Mouse (Mus musculus) intestine, embryonic 15.5 days (tissue): ENCODE measurements at regions not wholly inside any gene's neighbourhood (a gene's known extent, or its start where the extent isn't known, plus 50 kb on each side); places are given as distances from the start of the nearest gene placed in this dataset.

ENCODE experiments used
- ATAC-seq: fragments of 200-750 bp; cut with Nextera tagmentation; 2 replicates; pipeline ENCODE4 v1.8.0; 2017; ENCODE audit warnings: moderate TSS enrichment, moderate library complexity
- H3K27ac ChIP-seq: fragments of 300-500 bp; sonication (generic); 2 replicates; pipeline ENCODE4 v1.5.1; 2015; ENCODE audit warnings: mild to moderate bottlenecking, inconsistent platforms
- H3K27me3 ChIP-seq: fragments of 300-500 bp; sonication (generic); replicated peaks from 2 replicates; pipeline ENCODE4 v1.6.1; 2015; ENCODE audit warnings: inconsistent platforms
- H3K36me3 ChIP-seq: fragments of 300-500 bp; sonication (generic); 2 replicates; pipeline ENCODE4 v1.6.1; 2015; ENCODE audit warnings: inconsistent platforms
- H3K4me1 ChIP-seq: fragments of 300-500 bp; sonication (generic); replicated peaks from 2 replicates; pipeline ENCODE4 v1.6.1; 2015; ENCODE audit warnings: inconsistent platforms
- H3K4me2 ChIP-seq: fragments of 300-500 bp; sonication (generic); replicated peaks from 2 replicates; pipeline ENCODE4 v1.6.1; 2015; ENCODE audit warnings: mild to moderate bottlenecking, inconsistent platforms
- H3K4me3 ChIP-seq: fragments of 300-500 bp; sonication (generic); replicated peaks from 2 replicates; pipeline ENCODE4 v1.5.1; 2015; ENCODE audit warnings: inconsistent platforms
- H3K9ac ChIP-seq: fragments of 300-500 bp; sonication (generic); 2 replicates; pipeline ENCODE4 v1.6.1; 2015; ENCODE audit warnings: inconsistent platforms
- H3K9me3 ChIP-seq: fragments of 300-500 bp; sonication (generic); 2 replicates; pipeline ENCODE4 v1.6.1; 2016; ENCODE audit warnings: inconsistent platforms
- WGBS: fragments of 180-500 bp; shearing (Covaris S2); methylation state at CpG from one replicate; pipeline ENCODE4 v1.1.7; 2015; 5-methylcytosine and 5-hydroxymethylcytosine counted together

GRCm38 (mm10) chr10:25857954-25858616 lies 220.0 kb upstream of the Gm9767 start:
- WGBS, result 63% methylated on average over 10 of the region's 10 CpGs
- Histone ChIP-seq H3K9me3 (no peaks in the 10 kb centered on the region), H3K27me3 (no peaks in the 10 kb centered on the region), H3K36me3 (no peaks in the 10 kb centered on the region), H3K4me3 (no peak overlapping the region), H3K4me2 (no peak overlapping the region), H3K4me1 (no peaks in the 10 kb centered on the region), H3K9ac (no peak overlapping the region), H3K27ac (no peak overlapping the region)
- ATAC-seq, result no peak

- ATAC-seq, result no peak
Observed at GRCm38 (mm10) chr10:25844348-25844747, 233.7 kb upstream of the Gm9767 start.

GRCm38 (mm10) chr10:25829275-25829674 lies 248.8 kb upstream of the Gm9767 start:
- H3K4me3 ChIP-seq, result no peak overlapping the region
- no peaks in the 10 kb centered on the region for H3K9me3 ChIP-seq
- no peaks in the 10 kb centered on the region for H3K27me3 ChIP-seq
- H3K4me2 ChIP-seq, result no peak overlapping the region
- WGBS, result 83% methylated on average over 2 of the region's 2 CpGs
- H3K9ac ChIP-seq, result no peak overlapping the region
- H3K36me3 ChIP-seq, result no peaks in the 10 kb centered on the region
- H3K27ac ChIP-seq, result no peak overlapping the region
- H3K4me1 ChIP-seq, result no peaks in the 10 kb centered on the region
- no peak for ATAC-seq

More at GRCm38 (mm10) chr10:25844348-25844747, 233.7 kb upstream of the Gm9767 start:
- no peak overlapping the region for H3K27ac ChIP-seq
- no peaks in the 10 kb centered on the region for H3K36me3 ChIP-seq
- H3K4me3 ChIP-seq, result no peak overlapping the region
- H3K9me3 ChIP-seq, result no peaks in the 10 kb centered on the region
- no peak overlapping the region for H3K9ac ChIP-seq
- no peak overlapping the region for H3K4me2 ChIP-seq
- H3K4me1 ChIP-seq, result no peaks in the 10 kb centered on the region
- H3K27me3 ChIP-seq, result no peaks in the 10 kb centered on the region

- no peaks in the 10 kb centered on the region for H3K36me3 ChIP-seq
- no peaks in the 10 kb centered on the region for H3K4me1 ChIP-seq
- no peak overlapping the region for H3K4me2 ChIP-seq
- no peaks in the 10 kb centered on the region for H3K27me3 ChIP-seq
- no peak for ATAC-seq
- H3K4me3 ChIP-seq, result no peak overlapping the region
- H3K9me3 ChIP-seq, result no peaks in the 10 kb centered on the region
- H3K9ac ChIP-seq, result no peak overlapping the region
- WGBS, result 45% methylated on average over 3 of the region's 3 CpGs
- H3K27ac ChIP-seq, result no peak overlapping the region
Observed at GRCm38 (mm10) chr10:25804223-25804622, 268.2 kb upstream of the Smlr1 start.

GRCm38 (mm10) chr10:25801499-25801898 lies 265.4 kb upstream of the Smlr1 start:
- Histone ChIP-seq H3K27ac (no peak overlapping the region), H3K36me3 (no peaks in the 10 kb centered on the region)
- ATAC-seq, result no peak

GRCm38 (mm10) chr10:25798881-25799280 lies 262.8 kb upstream of the Smlr1 start:
- ATAC-seq, result no peak
- Histone ChIP-seq H3K27me3 (no peaks in the 10 kb centered on the region), H3K9ac (no peak overlapping the region), H3K4me1 (no peaks in the 10 kb centered on the region), H3K4me2 (no peak overlapping the region), H3K27ac (no peak overlapping the region), H3K4me3 (no peak overlapping the region), H3K9me3 (no peaks in the 10 kb centered on the region), H3K36me3 (no peaks in the 10 kb centered on the region)
- 93% methylated on average over 2 of the region's 2 CpGs for WGBS

More at GRCm38 (mm10) chr10:25801499-25801898, 265.4 kb upstream of the Smlr1 start:
- Histone ChIP-seq H3K4me2 (no peak overlapping the region), H3K9me3 (no peaks in the 10 kb centered on the region), H3K4me1 (no peaks in the 10 kb centered on the region), H3K27me3 (no peaks in the 10 kb centered on the region), H3K4me3 (no peak overlapping the region), H3K9ac (no peak overlapping the region)
- WGBS, result 42% methylated on average over 2 of the region's 2 CpGs

- H3K4me3 ChIP-seq, result no peak overlapping the region
- H3K4me2 ChIP-seq, result no peak overlapping the region
- no peak for ATAC-seq
- H3K27ac ChIP-seq, result no peak overlapping the region
- no peaks in the 10 kb centered on the region for H3K4me1 ChIP-seq
- 54% methylated on average over 3 of the region's 3 CpGs for WGBS
- H3K9me3 ChIP-seq, result no peaks in the 10 kb centered on the region
- H3K27me3 ChIP-seq, result no peaks in the 10 kb centered on the region
- H3K36me3 ChIP-seq, result no peaks in the 10 kb centered on the region
- H3K9ac ChIP-seq, result no peak overlapping the region
Observed at GRCm38 (mm10) chr10:25790363-25790821, 254.3 kb upstream of the Smlr1 start.

- Histone ChIP-seq H3K4me3 (no peak overlapping the region), H3K27ac (no peak overlapping the region), H3K36me3 (no peaks in the 10 kb centered on the region), H3K9ac (no peak overlapping the region), H3K4me1 (no peaks in the 10 kb centered on the region), H3K27me3 (no peaks in the 10 kb centered on the region), H3K9me3 (no peaks in the 10 kb centered on the region), H3K4me2 (no peak overlapping the region)
- WGBS, result 38% methylated on average over 6 of the region's 6 CpGs
- no peak for ATAC-seq
Observed at GRCm38 (mm10) chr10:25788660-25789059, 252.6 kb upstream of the Smlr1 start.

- Histone ChIP-seq H3K4me3 (no peak overlapping the region), H3K4me2 (no peak overlapping the region), H3K36me3 (no peaks in the 10 kb centered on the region), H3K27ac (no peak overlapping the region), H3K9me3 (no peaks in the 10 kb centered on the region), H3K4me1 (no peaks in the 10 kb centered on the region), H3K9ac (no peak overlapping the region), H3K27me3 (no peaks in the 10 kb centered on the region)
- WGBS, result 56% methylated on average over 4 of the region's 4 CpGs
- ATAC-seq, result no peak
Observed at GRCm38 (mm10) chr10:25788004-25788403, 251.9 kb upstream of the Smlr1 start.

GRCm38 (mm10) chr10:25783861-25784260 lies 247.8 kb upstream of the Smlr1 start:
- WGBS, result 50% methylated on average over 3 of the region's 3 CpGs
- Histone ChIP-seq H3K4me3 (no peak overlapping the region), H3K36me3 (no peaks in the 10 kb centered on the region), H3K27me3 (no peaks in the 10 kb centered on the region), H3K4me1 (no peaks in the 10 kb centered on the region), H3K9ac (no peak overlapping the region), H3K9me3 (no peaks in the 10 kb centered on the region), H3K27ac (no peak overlapping the region), H3K4me2 (no peak overlapping the region)
- ATAC-seq, result no peak

GRCm38 (mm10) chr10:25779476-25779875 lies 243.4 kb upstream of the Smlr1 start:
- WGBS, result 89% methylated on average over 4 of the region's 4 CpGs
- H3K9me3 ChIP-seq, result no peaks in the 10 kb centered on the region
- H3K4me2 ChIP-seq, result no peak overlapping the region
- no peak overlapping the region for H3K27ac ChIP-seq
- H3K27me3 ChIP-seq, result no peaks in the 10 kb centered on the region
- no peaks in the 10 kb centered on the region for H3K36me3 ChIP-seq
- no peaks in the 10 kb centered on the region for H3K4me1 ChIP-seq
- no peak overlapping the region for H3K4me3 ChIP-seq
- no peak overlapping the region for H3K9ac ChIP-seq
- ATAC-seq, result no peak

GRCm38 (mm10) chr10:25777717-25778116 lies 241.7 kb upstream of the Smlr1 start:
- no peak for ATAC-seq
- H3K36me3 ChIP-seq, result no peaks in the 10 kb centered on the region
- no peaks in the 10 kb centered on the region for H3K9me3 ChIP-seq
- no peak overlapping the region for H3K27ac ChIP-seq
- no peaks in the 10 kb centered on the region for H3K4me1 ChIP-seq
- WGBS, result 74% methylated on average over 2 of the region's 2 CpGs
- H3K4me3 ChIP-seq, result no peak overlapping the region
- no peak overlapping the region for H3K4me2 ChIP-seq
- no peaks in the 10 kb centered on the region for H3K27me3 ChIP-seq
- H3K9ac ChIP-seq, result no peak overlapping the region

- ATAC-seq, result no peak
- Histone ChIP-seq H3K4me1 (no peaks in the 10 kb centered on the region), H3K4me2 (no peak overlapping the region), H3K27me3 (no peaks in the 10 kb centered on the region), H3K27ac (no peak overlapping the region), H3K9me3 (no peaks in the 10 kb centered on the region), H3K9ac (no peak overlapping the region), H3K36me3 (no peaks in the 10 kb centered on the region), H3K4me3 (no peak overlapping the region)
- WGBS, result 91% methylated on average over 11 of the region's 11 CpGs
Observed at GRCm38 (mm10) chr10:25776697-25777096, 240.6 kb upstream of the Smlr1 start.
